Comparison of ENCODE assay signal across 10 mouse cellular contexts in the genomic region with DNA sequence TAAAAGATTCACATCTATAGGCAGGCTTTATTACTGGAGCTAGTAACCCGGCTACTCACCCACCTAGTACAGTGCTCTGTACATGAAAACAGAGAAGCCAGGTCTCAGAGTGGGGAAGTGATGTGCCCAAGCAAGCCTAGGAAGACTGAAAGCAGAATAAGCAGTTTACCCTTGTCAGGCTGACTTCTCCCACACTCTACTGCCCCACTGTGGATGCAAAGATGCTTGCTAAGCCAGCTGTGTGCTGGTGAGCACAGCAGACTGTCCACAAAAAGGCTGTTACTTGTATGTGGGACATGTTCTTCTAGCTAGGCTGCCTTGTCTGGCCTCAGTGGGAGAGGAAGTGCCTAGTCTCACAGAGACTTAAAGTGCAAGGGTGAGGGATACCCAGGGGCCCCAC. TPM values are rescaled to one million over a fixed set of nuclear protein-coding genes. Genes with fewer than 3 reads are reported as not detected.
DNase-seq lines count a peak whose midpoint lies in the region; ATAC-seq and TF ChIP-seq lines count a peak whose summit lies in the region.
"Had no signal": no experiment of that assay in that cellular context is flagged by ENCODE, and none has a peak within 500 bp of the region (broad histone marks: within the 10 kb centered on the region; RNA-seq: fewer than 3 reads in every experiment).

No protein-coding gene starts in this region.

- no peaks in the 10 kb centered on the region for H3K4me1 ChIP-seq in midbrain, embryonic 14.5 days (ENCODE audit: control insufficient read depth, insufficient read depth, low read length)

- H3K9me3 ChIP-seq in midbrain, embryonic 14.5 days (ENCODE audit: control insufficient read depth, low read length): no peaks in the 10 kb centered on the region

- DNase-seq in CD4-positive, CD25-positive, alpha-beta regulatory T cell, adult 2 months (ENCODE audit: low read depth, low spot score): peak; percentile 0
- DNase-seq in left cerebral cortex, postnatal 4 days: peak; percentile 1
- no peak for DNase-seq in left cerebral cortex, adult 2 months (ENCODE audit: extremely low spot score in 1 of 2, low spot score in 2 of 2)
- DNase-seq in midbrain, embryonic 14.5 days: peak; percentile 63
- no peak for DNase-seq in adrenal gland, postnatal 25 days
- no peak for DNase-seq in spleen, adult 12 weeks (ENCODE audit: low spot score)
- DNase-seq: adrenal gland, adult 2 months had no signal

- no peak overlapping the region for H3K9ac ChIP-seq in midbrain, embryonic 14.5 days (replicated peaks; ENCODE audit: low read length)

- no peak overlapping the region for H3K4me2 ChIP-seq in midbrain, embryonic 14.5 days (ENCODE audit: low read length)

- no peak for ATAC-seq in CD4-positive, CD25-positive, alpha-beta regulatory T cell, adult 4 months
- peak; percentile 58; the same call in 1 of the 2 replicates for ATAC-seq in common myeloid progenitor, adult 5-6 weeks (replicated peaks; ENCODE audit: low read depth, poor library complexity, severe bottlenecking)
- ATAC-seq in midbrain, embryonic 14.5 days (ENCODE audit: low FRiP score, low TSS enrichment): no peak

- intact Hi-C loops in left cerebral cortex, postnatal 4 days (cut with DNase I): no loop called here
- intact Hi-C loops in left cerebral cortex, adult 2 months (cut with DNase I): no loop called here

- WGBS in midbrain, embryonic 14.5 days: 65% methylated on average over 1 of the region's 1 CpGs

- H3K36me3 ChIP-seq in midbrain, embryonic 14.5 days (ENCODE audit: control insufficient read depth, insufficient read depth, low read length): no peaks in the 10 kb centered on the region

- no peaks in the 10 kb centered on the region for H3K27me3 ChIP-seq in midbrain, embryonic 14.5 days (ENCODE audit: control insufficient read depth, insufficient read depth, low read length)

- no peak overlapping the region for H3K27ac ChIP-seq in left cerebral cortex, adult 2 months
- no peak overlapping the region for H3K27ac ChIP-seq in midbrain, embryonic 14.5 days (replicated peaks; ENCODE audit: low read depth, low read length)

- TF ChIP-seq CTCF in left cerebral cortex, adult 2 months (IDR thresholded peaks at IDR 0.05): no peak; the same call in 1 of the 2 replicates

- H3K4me3 ChIP-seq in left cerebral cortex, adult 2 months: no peak overlapping the region
- no peak overlapping the region for H3K4me3 ChIP-seq in midbrain, embryonic 14.5 days (replicated peaks; ENCODE audit: low read depth, low read length)
- H3K4me3 ChIP-seq: erythroblast, embryonic 14.5 days had no signal

RNA-seq across cellular contexts. Expression of a gene that starts 40.3 kb away (rescaled TPM):
- 1 to 10 TPM; 2.6 to 4.4 TPM for polyA plus RNA-seq in CD4-positive, CD25-positive, alpha-beta regulatory T cell, adult 4 months (2017; shearing (Covaris generic))
- under 1 TPM in 1 of 2 experiments, not detected in 1; 0.36 TPM for total RNA-seq in left cerebral cortex, postnatal 4 days (2021)
- under 1 TPM in 1 of 2 experiments, not detected in 1; 0.49 TPM for total RNA-seq in left cerebral cortex, adult 2 months (2021)
- not detected in 2 replicates for total RNA-seq in common myeloid progenitor, adult 5-6 weeks (2017)
- 0.12 TPM in 1 of 2 replicates, not detected in the other for polyA plus RNA-seq in midbrain, embryonic 14.5 days (2014; fragmentation: Nextera tagmentation; extraction: Ambion mirVana)
- total RNA-seq in adrenal gland, postnatal 25 days (2021): not detected in 2 replicates
- total RNA-seq: adrenal gland, adult 2 months had no signal
- polyA plus RNA-seq: adrenal gland, adult 2 months; erythroblast, embryonic 14.5 days had no signal

Comparison
In these comparisons a context has a peak if more than half of its experiments do, and no peak if none do; other contexts are left out.
1. DNase-seq: peak in CD4-positive, CD25-positive, alpha-beta regulatory T cell, adult 2 months (single experiment), left cerebral cortex, postnatal 4 days (single experiment) and midbrain, embryonic 14.5 days (single experiment); none in left cerebral cortex, adult 2 months (0 of 2), adrenal gland, postnatal 25 days (single experiment) and spleen, adult 12 weeks (single experiment).